Mouse (Mus musculus) spleen, adult 2 months (tissue): Measurements from ENCODE around the gene Haghl.

ENCODE experiments used
- CTCF ChIP-seq: fragments of 200-500 bp; IDR thresholded peaks from 2 replicates; pipeline ENCODE4 v1.5.1; 2011; ENCODE audit warnings: mild to moderate bottlenecking, inconsistent platforms; ENCODE audit not compliant: insufficient read depth, insufficient read length, insufficient replicate concordance; ENCODE audit errors: extremely low read depth
- POLR2A ChIP-seq: fragments of 200-500 bp; IDR thresholded peaks from 2 replicates; pipeline ENCODE4 v1.6.1; 2011; ENCODE audit warnings: low read depth, low read length, inconsistent platforms

- TF ChIP-seq CTCF (no peak), POLR2A (no peak)
Observed at GRCm38 (mm10) chr17:25806507-25806906, 21.0 kb upstream of the Haghl start.
